Mouse (Mus musculus): Measurements from ENCODE around the gene Olfr494.

The Olfr494 gene

DNA sequence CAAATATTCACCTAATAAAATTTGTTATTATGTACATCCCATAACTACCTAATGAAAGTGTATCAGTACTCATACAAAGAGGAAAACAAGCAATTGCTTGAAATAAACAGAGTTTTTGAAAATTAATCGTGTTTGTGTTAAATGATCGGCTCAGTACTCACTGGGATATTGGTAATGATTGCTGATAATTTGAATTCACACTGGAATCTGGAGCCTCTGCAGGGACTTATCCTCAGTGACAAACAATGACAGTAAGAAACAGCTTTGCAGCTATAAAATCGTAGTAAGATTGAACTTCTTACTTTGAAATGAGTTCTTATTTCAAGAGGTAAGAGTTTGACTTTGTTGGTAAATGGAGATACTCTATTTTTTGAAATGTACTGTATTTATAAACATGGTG is at the start of gene Olfr494:
Olfr494 (plus strand) TSS at position 301 of the 400 bp plus-strand sequence.
- no peak for DNase-seq (ENCODE audit: low spot score in 2 of 2)

DNA sequence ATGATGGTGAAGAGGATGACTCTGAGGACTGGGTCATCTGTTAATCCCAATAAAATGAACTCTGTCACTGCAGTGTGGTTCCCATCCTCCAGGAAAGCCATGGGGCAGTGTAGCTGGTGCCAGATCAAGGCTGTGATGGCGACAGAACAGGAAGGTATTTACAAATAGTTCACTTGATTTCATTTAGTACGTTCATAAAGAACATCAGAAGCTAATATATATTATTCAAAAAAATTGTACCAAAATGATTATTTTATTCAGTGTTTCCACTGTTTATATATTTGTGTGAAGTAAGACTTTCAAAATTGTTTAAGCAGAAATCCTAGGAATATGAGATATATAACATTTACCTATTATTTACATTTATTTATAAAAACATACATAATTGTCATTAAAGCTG is 41.6 kb upstream of the Olfr494 start, which contains the start of gene Olfr492:
Olfr492 (minus strand) TSS at position 101 of the 400 bp plus-strand sequence.
- DNase-seq (ENCODE audit: low spot score in 2 of 2): no peak

- no peak for DNase-seq (ENCODE audit: low spot score in 2 of 2)
Observed at GRCm38 (mm10) chr7:108346879-108347278, 18.3 kb upstream of the Olfr494 start, which contains the start of gene Olfr493. Gene Olfr493 (minus strand): TSS chr7:108346979.

DNA sequence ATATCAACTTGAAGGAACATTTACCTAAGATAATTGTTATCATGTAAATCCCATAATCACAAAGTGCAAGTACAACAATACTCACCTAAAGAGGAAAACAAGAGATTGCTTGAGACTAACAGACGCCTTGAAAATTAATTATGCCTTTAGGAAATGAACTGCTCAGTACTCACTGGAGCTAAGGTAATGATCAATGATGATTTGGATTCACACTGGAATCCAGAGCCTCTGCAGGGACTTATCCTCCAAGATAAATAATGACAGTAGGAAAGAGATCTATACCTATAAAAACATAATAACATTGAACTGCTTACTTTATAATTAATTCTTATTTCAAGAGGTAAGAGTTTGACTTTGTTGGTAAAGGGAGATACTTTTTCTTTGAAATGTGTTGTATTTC is 27.7 kb downstream of the Olfr494 start, which contains the start of gene Olfr495:
Olfr495 (plus strand) TSS at position 301 of the 400 bp plus-strand sequence.
- DNase-seq (ENCODE audit: low spot score in 2 of 2): no peak
